Mouse (Mus musculus): ENCODE results near the gene Rap1gap. TPM values are rescaled to one million over a fixed set of nuclear protein-coding genes. Genes with fewer than 3 reads are reported as not detected.

Rap1gap gene
- polyA plus RNA-seq, 1 experiment from 2014 or later = 4.2 TPM

DNA sequence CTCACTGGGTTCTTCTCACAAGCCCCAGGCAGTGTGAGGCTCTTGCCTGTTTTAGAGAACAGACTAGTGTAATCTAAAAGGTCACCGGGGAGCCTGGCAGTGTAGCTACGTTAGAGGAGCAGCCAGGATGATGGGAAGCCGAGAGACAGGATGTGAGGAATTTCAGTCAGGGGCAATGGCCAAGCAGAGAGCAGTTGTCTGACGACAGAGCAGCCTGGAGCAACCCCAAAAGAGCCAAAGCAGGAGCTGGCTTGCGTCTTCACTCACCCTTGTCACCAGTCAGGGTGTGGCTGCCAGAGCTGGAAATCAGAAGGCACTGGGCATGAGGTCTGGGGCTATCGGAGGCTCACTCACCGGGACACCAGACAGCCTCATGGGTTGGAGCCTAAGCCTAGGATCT, 105.1 kb downstream of the Rap1gap start:
- H3K36me3 ChIP-seq = no peaks in the 10 kb centered on the region
- WGBS = 37% methylated on average over 7 of the region's 7 CpGs
- 0 out of 2 replicates have a peak, but pooled peaks cover 4% of the 10 kb centered on the region for H3K27me3 ChIP-seq (ENCODE audit: low read depth, poor library complexity, severe bottlenecking)
- no peak for DNase-seq (ENCODE audit: low spot score)
- no peak overlapping the region for H3K27ac ChIP-seq
- H3K9me3 ChIP-seq (replicated peaks) = no peaks in the 10 kb centered on the region
- H3K4me1 ChIP-seq = peaks cover 66% of the 10 kb centered on the region
- H3K4me3 ChIP-seq = no peak overlapping the region

DNA sequence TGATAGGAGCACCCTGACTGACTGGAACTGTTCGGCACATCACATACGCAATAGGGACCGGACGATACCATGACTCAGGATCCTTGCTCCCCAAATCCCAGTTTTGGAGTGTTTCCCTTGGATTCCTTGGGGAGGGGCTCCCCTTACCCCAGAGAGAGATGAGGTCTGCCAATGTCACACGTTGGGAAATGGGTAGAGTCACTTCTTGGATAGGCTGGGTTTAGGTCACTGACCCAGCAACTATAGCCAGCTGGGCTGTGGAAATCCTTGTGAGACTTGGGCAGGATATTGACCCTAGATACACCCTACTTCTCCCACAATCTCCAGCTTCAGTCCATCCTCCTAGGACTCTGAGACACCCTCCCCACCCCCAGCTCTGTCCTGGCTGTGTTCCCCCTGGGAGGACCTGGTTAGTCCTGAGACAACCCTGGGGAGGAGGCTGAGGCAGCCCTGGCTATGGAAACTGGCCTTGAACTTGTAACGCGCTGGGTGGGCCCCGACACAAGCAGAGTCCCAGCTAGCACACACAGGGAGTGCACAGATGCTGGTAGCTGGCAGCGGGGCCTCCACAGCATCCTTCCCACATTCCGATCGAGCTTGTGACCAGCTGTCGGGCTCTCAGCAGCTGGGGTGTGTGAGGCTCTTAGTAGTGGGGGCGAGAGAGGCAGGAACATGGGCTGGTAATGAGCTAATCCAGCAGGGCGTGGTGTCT, 106.5 kb downstream of the Rap1gap start:
- Histone ChIP-seq H3K4me3 (no peak overlapping the region), H3K27ac (no peak overlapping the region), H3K4me1 (peaks cover 54% of the 10 kb centered on the region), H3K36me3 (no peaks in the 10 kb centered on the region), H3K9me3 (replicated peaks) (no peaks in the 10 kb centered on the region), H3K27me3 (ENCODE audit: low read depth, poor library complexity, severe bottlenecking) (0 out of 2 replicates have a peak, but pooled peaks cover 4% of the 10 kb centered on the region)
- WGBS = 76% methylated on average over 14 of the region's 14 CpGs
- no peak for DNase-seq (ENCODE audit: low spot score)

DNA sequence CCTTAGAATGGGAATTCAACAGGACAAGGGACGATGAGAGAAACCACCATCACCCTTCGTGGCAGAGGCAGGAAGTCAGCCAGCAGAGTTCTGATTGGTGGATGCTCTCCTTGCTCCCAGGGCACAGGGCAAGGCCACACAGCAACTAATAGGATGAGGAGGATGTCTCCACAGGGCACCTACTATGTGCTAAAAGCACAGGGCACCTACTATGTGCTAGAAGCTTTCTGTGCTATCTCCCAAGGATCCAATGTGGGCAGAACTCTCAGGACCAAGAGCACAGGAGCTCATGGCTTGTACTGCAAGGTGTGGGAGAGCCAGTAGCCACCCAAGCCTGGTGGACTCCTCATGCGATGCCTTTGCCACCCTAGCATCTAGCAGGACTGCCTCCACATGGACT, 107.2 kb downstream of the Rap1gap start:
- Histone ChIP-seq H3K36me3 (no peaks in the 10 kb centered on the region), H3K9me3 (replicated peaks) (no peaks in the 10 kb centered on the region), H3K4me3 (no peak overlapping the region), H3K27me3 (ENCODE audit: low read depth, poor library complexity, severe bottlenecking) (0 out of 2 replicates have a peak, but pooled peaks cover 4% of the 10 kb centered on the region), H3K4me1 (peaks cover 47% of the 10 kb centered on the region), H3K27ac (0 out of 2 replicates have a peak overlapping the region, but pooled peaks have one; percentile 8)
- DNase-seq (ENCODE audit: low spot score) = no peak
- 66% methylated on average over 3 of the region's 3 CpGs for WGBS

DNA sequence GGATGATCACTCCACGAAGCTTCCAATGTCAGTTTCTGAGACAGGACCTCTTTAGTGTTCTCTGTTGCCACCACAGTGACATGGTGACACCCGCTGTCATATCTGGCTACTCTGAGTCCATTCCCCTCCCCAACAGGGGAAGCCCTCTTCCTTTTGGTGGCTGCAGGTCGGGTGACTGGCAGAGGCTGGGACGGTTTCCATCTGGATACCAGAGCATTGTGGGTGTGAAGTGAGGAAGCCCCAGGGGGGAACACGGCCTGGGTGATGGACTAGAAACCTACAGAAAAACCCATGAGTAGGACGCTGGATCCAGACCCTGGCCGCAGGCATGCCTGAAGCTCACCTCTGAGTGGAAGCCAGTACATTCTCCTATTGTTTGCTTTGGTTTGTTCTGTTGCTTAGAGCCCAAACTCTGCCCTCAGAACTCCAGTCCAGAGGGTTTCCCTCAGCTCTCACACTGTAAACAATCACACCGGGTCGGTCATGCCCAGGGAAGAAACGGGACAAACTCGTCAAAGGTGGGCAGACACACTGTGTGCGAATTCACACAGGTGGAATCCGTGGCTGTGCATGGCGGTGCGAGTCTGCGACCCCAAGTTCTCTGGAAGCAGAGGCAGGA, 108.0 kb downstream of the Rap1gap start:
- 84% methylated on average over 16 of the region's 16 CpGs for WGBS

DNA sequence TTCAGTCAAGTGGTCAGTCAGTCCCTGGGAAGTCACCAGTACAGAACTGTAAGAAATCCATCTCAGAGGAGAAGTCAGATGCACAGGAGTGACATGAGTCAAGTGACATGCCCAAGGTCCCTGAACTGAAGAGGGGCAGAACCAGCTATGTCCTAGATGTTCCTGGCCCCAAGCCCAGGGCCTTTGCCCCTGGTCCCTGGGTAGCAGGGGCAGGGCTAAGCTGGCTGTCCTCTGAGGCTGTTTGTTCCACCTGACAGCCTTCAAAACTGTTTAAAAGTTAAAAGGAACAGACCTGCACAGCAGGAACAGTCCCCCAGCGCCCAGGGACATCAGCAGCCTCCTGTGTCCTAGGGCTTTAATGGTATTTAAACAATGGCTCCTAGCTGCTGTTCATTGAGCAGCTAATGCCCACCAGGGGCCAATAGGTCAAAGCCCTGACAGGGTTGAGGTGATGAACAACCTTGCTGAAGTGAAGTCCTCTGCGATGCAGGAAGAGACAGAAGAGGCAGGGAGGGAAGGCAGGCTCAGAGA, 108.9 kb downstream of the Rap1gap start:
- WGBS = 11% methylated on average over 2 of the region's 2 CpGs
- no peaks in the 10 kb centered on the region for H3K36me3 ChIP-seq
- no peak for DNase-seq (ENCODE audit: low spot score)
- no peaks in the 10 kb centered on the region for H3K9me3 ChIP-seq (replicated peaks)
- no peak overlapping the region for H3K4me3 ChIP-seq
- H3K27me3 ChIP-seq (ENCODE audit: low read depth, poor library complexity, severe bottlenecking) = 0 out of 2 replicates have a peak, but pooled peaks cover 4% of the 10 kb centered on the region
- H3K27ac ChIP-seq = 0 out of 2 replicates have a peak overlapping the region, but pooled peaks have one; percentile 42
- peaks cover 41% of the 10 kb centered on the region for H3K4me1 ChIP-seq

More for the DNA sequence above, 108.0 kb downstream of the Rap1gap start:
- H3K27me3 ChIP-seq (ENCODE audit: low read depth, poor library complexity, severe bottlenecking) = 0 out of 2 replicates have a peak, but pooled peaks cover 4% of the 10 kb centered on the region
- H3K4me3 ChIP-seq = no peak overlapping the region
- H3K36me3 ChIP-seq = no peaks in the 10 kb centered on the region
- DNase-seq (ENCODE audit: low spot score) = no peak
- no peaks in the 10 kb centered on the region for H3K9me3 ChIP-seq (replicated peaks)
- peaks cover 46% of the 10 kb centered on the region for H3K4me1 ChIP-seq
- 0 out of 2 replicates have a peak overlapping the region, but pooled peaks have one; percentile 15 for H3K27ac ChIP-seq

DNA sequence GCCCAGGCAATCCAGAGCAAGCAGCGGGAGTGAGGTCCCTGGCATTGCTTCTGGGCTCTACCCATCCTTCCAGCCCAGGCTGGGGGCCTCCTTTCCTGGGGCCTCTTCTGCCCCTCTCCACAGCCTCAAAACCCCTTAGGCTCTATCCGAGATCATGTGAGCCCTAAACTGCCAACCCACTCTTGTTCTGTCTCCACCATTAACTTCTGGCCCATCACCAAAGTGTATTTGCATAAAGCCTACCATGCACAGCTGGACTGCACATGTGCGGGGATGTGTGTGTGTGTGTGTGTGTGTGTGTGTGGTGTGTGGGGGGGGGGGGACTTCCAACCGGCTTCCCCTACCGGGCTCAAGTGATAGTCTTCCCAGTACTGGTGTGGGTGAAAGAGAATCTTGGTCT, 109.5 kb downstream of the Rap1gap start:
- 61% methylated on average over 5 of the region's 5 CpGs for WGBS
- peaks cover 37% of the 10 kb centered on the region for H3K4me1 ChIP-seq
- H3K9me3 ChIP-seq (replicated peaks) = no peaks in the 10 kb centered on the region
- no peaks in the 10 kb centered on the region for H3K36me3 ChIP-seq
- DNase-seq (ENCODE audit: low spot score) = no peak
- H3K4me3 ChIP-seq = no peak overlapping the region
- H3K27me3 ChIP-seq (ENCODE audit: low read depth, poor library complexity, severe bottlenecking) = 0 out of 2 replicates have a peak, but pooled peaks cover under 1% of the 10 kb centered on the region
- peak overlapping the region; percentile 42; the same call in 1 of the 2 replicates for H3K27ac ChIP-seq

DNA sequence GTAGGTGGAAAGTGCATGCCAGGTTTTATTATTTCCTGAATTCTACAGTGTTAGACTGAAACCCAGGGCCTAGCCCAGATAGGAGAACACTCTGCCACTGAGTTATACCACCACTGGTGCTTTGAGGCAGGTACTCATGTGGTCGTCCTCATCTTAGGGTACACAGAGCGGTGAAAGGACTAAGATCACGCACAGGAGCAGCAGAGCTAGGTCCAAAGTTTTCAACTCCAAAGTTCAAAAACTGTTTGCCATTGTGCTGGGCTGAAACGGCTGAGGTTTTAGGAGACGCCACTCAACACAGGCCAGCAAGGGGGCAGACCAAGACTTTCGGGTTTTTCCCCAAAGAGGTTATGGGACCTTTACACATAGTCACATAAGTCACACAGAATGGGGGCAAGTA, 110.0 kb downstream of the Rap1gap start:
- H3K9me3 ChIP-seq (replicated peaks) = no peaks in the 10 kb centered on the region
- no peak overlapping the region for H3K27ac ChIP-seq
- no peaks in the 10 kb centered on the region for H3K36me3 ChIP-seq
- H3K27me3 ChIP-seq (ENCODE audit: low read depth, poor library complexity, severe bottlenecking) = no peaks in the 10 kb centered on the region
- H3K4me1 ChIP-seq = peaks cover 37% of the 10 kb centered on the region
- H3K4me3 ChIP-seq = no peak overlapping the region
- DNase-seq (ENCODE audit: low spot score) = no peak
- 93% methylated on average over 6 of the region's 6 CpGs for WGBS

DNA sequence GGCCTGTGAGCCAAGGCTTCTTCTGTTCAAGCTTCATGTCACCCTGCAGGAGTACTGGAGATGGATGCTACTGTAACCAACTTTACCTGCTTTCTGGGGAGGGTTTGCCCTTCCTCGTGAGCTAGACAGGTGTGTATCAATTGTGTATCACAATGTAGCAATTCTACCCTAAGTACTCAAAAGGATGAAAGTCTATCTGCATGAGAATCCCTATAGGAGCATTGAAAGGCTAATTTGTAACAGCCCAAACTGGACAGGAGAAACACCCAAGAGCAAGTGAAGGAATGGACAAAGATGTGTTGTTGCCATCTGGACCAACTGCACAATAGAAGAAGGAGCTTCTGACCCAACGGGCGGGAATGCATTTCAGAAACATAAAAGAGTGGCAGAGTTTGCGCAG, 113.3 kb downstream of the Rap1gap start:
- Histone ChIP-seq H3K27ac (no peak overlapping the region), H3K9me3 (replicated peaks) (no peaks in the 10 kb centered on the region), H3K4me1 (peaks cover 21% of the 10 kb centered on the region), H3K27me3 (ENCODE audit: low read depth, poor library complexity, severe bottlenecking) (no peaks in the 10 kb centered on the region), H3K36me3 (no peaks in the 10 kb centered on the region), H3K4me3 (no peak overlapping the region)
- DNase-seq (ENCODE audit: low spot score) = no peak
- WGBS = 93% methylated on average over 4 of the region's 4 CpGs

DNA sequence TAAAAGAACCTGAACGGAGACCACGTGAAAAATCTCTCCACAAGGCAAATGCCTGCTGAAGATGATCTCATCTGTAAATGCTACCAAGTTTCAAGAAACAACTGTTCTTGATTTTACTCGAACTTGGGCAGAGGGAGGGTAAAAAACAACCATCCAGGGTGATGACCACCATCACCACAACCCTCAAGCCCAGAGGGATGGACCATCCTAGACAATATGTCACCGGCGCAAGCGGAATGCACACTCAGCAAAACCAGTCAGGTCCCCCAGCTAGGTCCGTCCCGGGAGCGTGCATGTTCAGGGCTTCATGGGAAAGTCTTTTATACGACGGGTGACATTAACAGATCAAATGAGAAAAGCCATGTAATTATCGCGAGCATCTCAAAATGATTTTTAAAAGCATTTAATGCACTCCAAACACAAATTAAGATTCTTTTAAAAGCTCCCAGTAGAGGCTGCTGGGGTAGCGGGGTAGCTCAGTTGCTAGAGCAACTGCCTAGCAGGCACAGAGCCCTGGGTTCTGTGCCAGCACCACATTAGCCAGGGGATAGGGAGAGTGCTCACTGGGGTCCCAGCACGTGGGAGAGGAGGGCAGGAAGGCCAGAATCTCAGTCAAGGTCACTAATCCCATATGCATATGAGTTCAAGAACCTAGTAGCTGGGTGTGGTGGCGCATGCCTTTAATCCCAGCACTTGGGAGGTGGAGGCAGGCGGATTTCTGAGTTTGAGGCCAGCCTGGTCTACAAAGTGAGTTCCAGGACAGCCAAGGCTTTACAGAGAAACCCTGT, 114.1 kb downstream of the Rap1gap start:
- Histone ChIP-seq H3K4me1 (peaks cover 18% of the 10 kb centered on the region), H3K27me3 (ENCODE audit: low read depth, poor library complexity, severe bottlenecking) (no peaks in the 10 kb centered on the region), H3K36me3 (no peaks in the 10 kb centered on the region), H3K27ac (no peak overlapping the region), H3K9me3 (replicated peaks) (no peaks in the 10 kb centered on the region), H3K4me3 (no peak overlapping the region)
- DNase-seq (ENCODE audit: low spot score) = no peak
- 88% methylated on average over 17 of the region's 17 CpGs for WGBS

Other genes starting within 250 kb of the Rap1gap start
- not detected in 2 replicates for gene Cela3b, start 234.2 kb upstream of the Rap1gap start, polyA plus RNA-seq (2016; fragmentation: Nextera tagmentation; extraction: Ambion mirVana)
- not detected in 2 replicates for gene 1700013G24Rik, start 211.4 kb upstream of the Rap1gap start, polyA plus RNA-seq (2016; fragmentation: Nextera tagmentation; extraction: Ambion mirVana)
- 20.8 and 23.3 TPM in 2 replicates for gene Hspg2, start 196.0 kb upstream of the Rap1gap start, polyA plus RNA-seq (2016; fragmentation: Nextera tagmentation; extraction: Ambion mirVana)
- not detected in 2 replicates for gene Ldlrad2, start 90.2 kb upstream of the Rap1gap start, polyA plus RNA-seq (2016; fragmentation: Nextera tagmentation; extraction: Ambion mirVana)
- gene Usp48, start 71.0 kb upstream of the Rap1gap start, polyA plus RNA-seq (2016; fragmentation: Nextera tagmentation; extraction: Ambion mirVana) = 76.0 and 80.2 TPM in 2 replicates
- 5.1 and 7.9 TPM in 2 replicates for gene Alpl, start 131.7 kb downstream of the Rap1gap start, polyA plus RNA-seq (2016; fragmentation: Nextera tagmentation; extraction: Ambion mirVana)
- 41.1 and 41.4 TPM in 2 replicates for gene Ece1, start 197.5 kb downstream of the Rap1gap start, polyA plus RNA-seq (2016; fragmentation: Nextera tagmentation; extraction: Ambion mirVana)